Mouse (Mus musculus) megakaryocyte, embryonic 14.5 days (primary cell): Measurements from ENCODE around the gene Spin2g.
"Not testable (repeated sequence)": the region's sequence is repeated elsewhere in the genome, so short reads cannot be mapped to it uniquely, and the experiment has no call there.

Experiments used
- FLI1 ChIP-seq: IDR thresholded peaks from 2 replicates; pipeline ENCODE4 v1.6.1; 2012; ENCODE audit warnings: low read length, inconsistent platforms, mixed read lengths
- GATA1 ChIP-seq: IDR thresholded peaks from 3 replicates; pipeline ENCODE4 v1.6.1; 2012; ENCODE audit warnings: mixed read lengths, low read length, inconsistent platforms, borderline replicate concordance

- not testable (repeated sequence) for TF ChIP-seq GATA1, FLI1
Measured at GRCm38 (mm10) chrX:34238633-34239032, at the start of gene Spin2g.
